Mouse (Mus musculus): ENCODE data around the gene Ubtd2. TPM values are rescaled to one million over a fixed set of nuclear protein-coding genes. Genes with fewer than 3 reads are reported as not detected.

The Ubtd2 gene
- polyA plus RNA-seq (2015; fragmentation: Nextera tagmentation; extraction: Ambion mirVana): 3.1 and 3.2 TPM in 2 replicates

DNA sequence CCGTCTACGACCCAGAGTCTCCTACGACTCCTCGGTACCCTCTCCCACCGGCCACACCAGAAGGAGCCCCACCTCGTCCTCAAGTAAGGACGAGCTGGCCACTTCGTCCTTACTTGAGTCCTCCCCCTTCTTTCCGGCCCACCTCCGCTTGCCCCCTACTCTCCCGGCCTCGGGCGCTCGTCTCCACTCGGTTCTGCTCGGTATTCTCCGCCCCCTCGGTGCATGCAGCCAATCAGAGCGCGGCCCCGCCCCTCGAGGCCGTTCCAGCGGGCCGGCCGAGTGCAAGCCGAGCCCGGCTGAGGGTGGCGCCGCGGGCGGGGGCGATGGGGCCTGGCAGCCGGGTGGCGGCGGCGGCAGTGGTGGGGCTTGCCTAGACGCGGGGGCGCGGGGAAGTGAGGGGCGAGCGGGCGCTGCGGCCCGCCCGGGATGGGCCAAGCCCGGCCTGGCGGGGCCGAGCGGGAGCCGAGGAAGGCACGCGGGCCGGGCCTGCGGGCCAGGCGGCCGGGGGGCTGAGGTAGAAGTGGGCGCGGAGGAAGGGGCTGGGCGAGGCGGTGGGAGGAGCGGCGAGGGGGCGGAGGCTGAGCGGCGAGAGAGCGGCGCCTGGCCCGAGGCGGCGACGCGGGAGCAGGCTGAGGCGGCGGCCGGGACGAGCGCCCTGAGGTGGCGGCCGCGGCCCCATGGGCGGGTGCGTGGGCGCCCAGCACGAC, at the start of gene Ubtd2:
Ubtd2 (plus strand) TSS at position 571 of the 707 bp plus-strand sequence.
- H3K27ac ChIP-seq (ENCODE audit: low read depth): peak within 1 kb of the TSS; percentile 79
- no peaks in the 10 kb centered on the region for H3K36me3 ChIP-seq (replicated peaks; ENCODE audit: insufficient read depth, low read length)
- H3K4me2 ChIP-seq (ENCODE audit: low read depth, low read length): peak within 1 kb of the TSS; percentile 99
- ATAC-seq (peak; percentile 97), DNase-seq (peak; percentile 96)
- peak within 1 kb of the TSS; percentile 77 for H3K4me3 ChIP-seq (ENCODE audit: low read depth, low read length)
- TF ChIP-seq EP300 (IDR thresholded peaks at IDR 0.05; ENCODE audit: low read depth): no peak
- no peak for TF ChIP-seq CTCF (IDR thresholded peaks at IDR 0.05; ENCODE audit: low read depth)
- no peaks in the 10 kb centered on the region for H3K27me3 ChIP-seq (ENCODE audit: insufficient read depth, low read length)
- peak within 1 kb of the TSS; percentile 85 for H3K9ac ChIP-seq (replicated peaks)
- H3K9me3 ChIP-seq (ENCODE audit: low read length): no peaks in the 10 kb centered on the region
- under 1% methylated on average over 65 of the region's 86 CpGs for WGBS (ENCODE audit: insufficient replicate concordance)
- H3K4me1 ChIP-seq (ENCODE audit: insufficient read depth): peaks cover 18% of the 10 kb centered on the region; the same call in 1 of the 2 replicates

DNA sequence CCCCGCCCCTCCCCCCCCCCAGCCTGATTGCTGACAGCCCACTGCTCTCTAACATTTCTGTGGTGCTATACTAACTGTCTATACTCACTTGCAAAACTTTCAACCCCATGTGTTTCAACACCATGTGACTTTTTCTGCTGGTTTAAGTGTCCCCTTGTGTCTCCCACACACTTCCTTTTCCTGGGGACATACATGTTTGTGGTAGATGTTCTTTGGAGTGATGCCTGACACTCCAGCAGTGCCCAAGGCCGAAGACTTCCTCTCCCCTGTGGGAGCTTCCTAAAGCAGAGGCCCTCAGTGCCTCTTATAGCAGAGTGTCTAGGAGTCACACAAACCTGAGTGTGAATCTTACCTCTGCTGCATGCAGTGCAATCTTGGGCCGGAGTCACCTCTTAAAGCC, 47.3 kb upstream of the Ubtd2 start:
- TF ChIP-seq EP300 (IDR thresholded peaks at IDR 0.05; ENCODE audit: low read depth) (no peak), CTCF (IDR thresholded peaks at IDR 0.05; ENCODE audit: low read depth) (no peak)
- H3K4me1 ChIP-seq (ENCODE audit: insufficient read depth): no peaks in the 10 kb centered on the region
- H3K4me2 ChIP-seq (ENCODE audit: low read depth, low read length): no peak overlapping the region
- DNase-seq (no peak), ATAC-seq (no peak)
- no peaks in the 10 kb centered on the region for H3K27me3 ChIP-seq (ENCODE audit: insufficient read depth, low read length)
- no peak overlapping the region for H3K27ac ChIP-seq (ENCODE audit: low read depth)
- H3K9me3 ChIP-seq (ENCODE audit: low read length): no peaks in the 10 kb centered on the region
- no peak overlapping the region for H3K4me3 ChIP-seq (ENCODE audit: low read depth, low read length)
- no peaks in the 10 kb centered on the region for H3K36me3 ChIP-seq (replicated peaks; ENCODE audit: insufficient read depth, low read length)
- no peak overlapping the region for H3K9ac ChIP-seq (replicated peaks)
- 45% methylated on average over 2 of the region's 3 CpGs for WGBS (ENCODE audit: insufficient replicate concordance)

DNA sequence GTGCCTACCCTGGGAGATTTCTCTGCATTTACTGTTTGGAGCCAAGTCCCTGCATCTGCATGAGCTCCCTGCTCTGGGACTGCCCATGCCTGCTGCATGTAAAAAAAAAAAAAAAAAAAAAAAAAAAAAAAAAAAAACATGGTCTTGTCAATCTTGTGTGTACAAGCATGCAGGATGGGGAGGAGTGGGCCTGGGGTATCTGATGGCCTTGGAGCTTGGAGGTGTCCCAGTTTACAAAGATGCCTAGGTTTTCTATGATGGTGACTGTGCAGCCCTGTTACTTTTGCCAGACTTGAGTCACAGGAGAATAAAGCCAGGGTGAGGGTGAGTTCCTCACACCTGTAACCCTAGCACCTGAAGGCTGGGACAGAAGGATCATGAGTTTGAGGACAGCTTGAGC, 46.1 kb upstream of the Ubtd2 start:
- Histone ChIP-seq H3K4me1 (ENCODE audit: insufficient read depth) (no peaks in the 10 kb centered on the region), H3K27me3 (ENCODE audit: insufficient read depth, low read length) (no peaks in the 10 kb centered on the region), H3K4me3 (ENCODE audit: low read depth, low read length) (no peak overlapping the region), H3K9ac (replicated peaks) (no peak overlapping the region), H3K36me3 (replicated peaks; ENCODE audit: insufficient read depth, low read length) (no peaks in the 10 kb centered on the region), H3K27ac (ENCODE audit: low read depth) (no peak overlapping the region), H3K4me2 (ENCODE audit: low read depth, low read length) (no peak overlapping the region), H3K9me3 (ENCODE audit: low read length) (no peaks in the 10 kb centered on the region)
- TF ChIP-seq CTCF (IDR thresholded peaks at IDR 0.05; ENCODE audit: low read depth): no peak
- TF ChIP-seq EP300 (IDR thresholded peaks at IDR 0.05; ENCODE audit: low read depth): no peak
- DNase-seq (no peak), ATAC-seq (no peak)

DNA sequence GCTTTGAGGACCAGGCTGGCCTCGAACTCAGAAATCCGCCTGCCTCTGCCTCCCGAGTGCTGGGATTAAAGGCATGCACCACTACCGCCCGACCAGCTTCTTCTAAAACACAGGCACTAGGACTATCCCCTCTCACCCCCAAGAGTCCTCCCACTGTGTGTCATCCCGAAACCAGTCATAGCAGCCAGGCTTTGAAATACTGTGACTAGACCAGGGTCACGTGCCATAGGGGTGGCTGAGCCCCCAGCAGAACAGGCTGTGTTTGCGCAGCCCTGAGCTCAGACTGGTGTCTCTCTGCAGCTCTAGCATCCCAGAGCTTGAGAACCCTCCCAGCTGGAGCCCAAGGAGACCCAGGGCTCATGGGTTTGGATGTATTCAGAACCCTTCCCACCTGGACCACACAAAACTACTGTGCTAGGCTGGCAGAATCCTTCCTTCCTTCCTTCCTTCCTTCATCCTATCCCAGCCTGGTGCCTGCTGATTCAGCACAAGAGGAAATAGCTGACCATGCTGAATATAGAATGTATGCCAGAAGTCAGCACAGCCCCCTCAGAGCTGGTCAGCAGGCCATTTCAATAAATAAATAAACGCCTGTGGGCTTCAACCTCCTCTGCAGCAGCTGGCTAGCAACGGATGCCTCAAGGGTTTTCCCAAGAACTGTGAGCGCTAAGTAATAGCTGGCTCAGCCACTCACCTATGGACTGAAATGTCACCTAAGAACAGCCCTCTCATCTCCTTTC, 45.2 kb upstream of the Ubtd2 start:
- H3K4me2 ChIP-seq (ENCODE audit: low read depth, low read length): no peak overlapping the region
- no peak overlapping the region for H3K4me3 ChIP-seq (ENCODE audit: low read depth, low read length)
- no peaks in the 10 kb centered on the region for H3K36me3 ChIP-seq (replicated peaks; ENCODE audit: insufficient read depth, low read length)
- no peaks in the 10 kb centered on the region for H3K27me3 ChIP-seq (ENCODE audit: insufficient read depth, low read length)
- DNase-seq: no peak
- H3K27ac ChIP-seq (ENCODE audit: low read depth): no peak overlapping the region
- 77% methylated on average over 11 of the region's 11 CpGs for WGBS (ENCODE audit: insufficient replicate concordance)
- no peaks in the 10 kb centered on the region for H3K9me3 ChIP-seq (ENCODE audit: low read length)
- no peak overlapping the region for H3K9ac ChIP-seq (replicated peaks)
- ATAC-seq: no peak
- no peaks in the 10 kb centered on the region for H3K4me1 ChIP-seq (ENCODE audit: insufficient read depth)
- TF ChIP-seq CTCF (IDR thresholded peaks at IDR 0.05; ENCODE audit: low read depth): no peak
- no peak for TF ChIP-seq EP300 (IDR thresholded peaks at IDR 0.05; ENCODE audit: low read depth)

DNA sequence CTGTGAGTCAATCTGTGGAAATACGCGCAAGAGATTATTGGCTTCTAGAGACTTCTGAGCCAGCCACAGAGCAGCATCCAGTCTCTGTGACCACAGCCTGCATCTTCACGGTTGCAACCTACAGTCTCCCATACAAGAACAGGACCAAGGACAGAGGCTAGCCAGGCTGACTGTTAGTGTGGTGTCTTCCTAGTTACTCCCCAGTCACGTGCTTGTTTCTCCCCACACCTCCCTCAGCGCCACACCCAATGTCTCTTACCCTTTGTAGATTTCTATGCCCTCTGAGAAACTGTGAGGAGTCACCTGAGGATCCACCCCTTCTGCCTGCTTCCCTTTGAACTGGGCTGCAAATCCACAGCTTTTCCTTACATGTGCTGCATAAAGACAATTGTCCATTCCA, 35.2 kb upstream of the Ubtd2 start:
- Histone ChIP-seq H3K9ac (replicated peaks) (no peak overlapping the region), H3K27me3 (ENCODE audit: insufficient read depth, low read length) (no peaks in the 10 kb centered on the region), H3K9me3 (ENCODE audit: low read length) (no peaks in the 10 kb centered on the region), H3K27ac (ENCODE audit: low read depth) (no peak overlapping the region), H3K4me3 (ENCODE audit: low read depth, low read length) (no peak overlapping the region), H3K36me3 (replicated peaks; ENCODE audit: insufficient read depth, low read length) (no peaks in the 10 kb centered on the region), H3K4me1 (ENCODE audit: insufficient read depth) (no peaks in the 10 kb centered on the region), H3K4me2 (ENCODE audit: low read depth, low read length) (no peak overlapping the region)
- TF ChIP-seq EP300 (IDR thresholded peaks at IDR 0.05; ENCODE audit: low read depth) (no peak), CTCF (IDR thresholded peaks at IDR 0.05; ENCODE audit: low read depth) (no peak)
- ATAC-seq: no peak
- DNase-seq: no peak
- 77% methylated on average over 5 of the region's 5 CpGs for WGBS (ENCODE audit: insufficient replicate concordance)

DNA sequence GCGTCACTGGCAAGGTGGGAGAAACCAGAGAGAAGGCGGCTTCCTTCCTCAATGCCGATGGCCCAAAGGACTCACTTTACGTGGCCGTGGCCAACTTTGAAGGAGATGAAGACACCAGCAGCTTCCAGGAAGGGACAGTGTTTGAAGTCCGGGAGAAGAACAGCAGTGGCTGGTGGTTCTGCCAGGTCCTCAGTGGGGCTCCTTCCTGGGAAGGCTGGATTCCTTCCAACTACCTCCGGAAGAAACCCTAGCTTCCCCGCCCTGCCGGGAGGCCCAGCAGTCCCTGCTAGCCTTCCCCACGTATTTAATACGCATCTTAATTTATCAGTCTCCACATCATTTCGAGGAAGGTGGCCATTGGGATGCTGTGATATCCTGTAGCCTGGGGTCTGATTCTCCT, 31.9 kb upstream of the Ubtd2 start:
- H3K27me3 ChIP-seq (ENCODE audit: insufficient read depth, low read length): no peaks in the 10 kb centered on the region
- no peak overlapping the region for H3K4me3 ChIP-seq (ENCODE audit: low read depth, low read length)
- H3K4me1 ChIP-seq (ENCODE audit: insufficient read depth): no peaks in the 10 kb centered on the region
- WGBS (ENCODE audit: insufficient replicate concordance): 72% methylated on average over 12 of the region's 12 CpGs
- H3K36me3 ChIP-seq (replicated peaks; ENCODE audit: insufficient read depth, low read length): no peaks in the 10 kb centered on the region
- H3K9ac ChIP-seq (replicated peaks): no peak overlapping the region
- no peak overlapping the region for H3K27ac ChIP-seq (ENCODE audit: low read depth)
- H3K4me2 ChIP-seq (ENCODE audit: low read depth, low read length): no peak overlapping the region
- TF ChIP-seq CTCF (IDR thresholded peaks at IDR 0.05; ENCODE audit: low read depth) (no peak), EP300 (IDR thresholded peaks at IDR 0.05; ENCODE audit: low read depth) (no peak)
- no peak for DNase-seq
- ATAC-seq: no peak
- no peaks in the 10 kb centered on the region for H3K9me3 ChIP-seq (ENCODE audit: low read length)

Measured in liver, postnatal 0 days (tissue).